Comparison of ENCODE assay signal across 7 mouse cellular contexts in the genomic region with DNA sequence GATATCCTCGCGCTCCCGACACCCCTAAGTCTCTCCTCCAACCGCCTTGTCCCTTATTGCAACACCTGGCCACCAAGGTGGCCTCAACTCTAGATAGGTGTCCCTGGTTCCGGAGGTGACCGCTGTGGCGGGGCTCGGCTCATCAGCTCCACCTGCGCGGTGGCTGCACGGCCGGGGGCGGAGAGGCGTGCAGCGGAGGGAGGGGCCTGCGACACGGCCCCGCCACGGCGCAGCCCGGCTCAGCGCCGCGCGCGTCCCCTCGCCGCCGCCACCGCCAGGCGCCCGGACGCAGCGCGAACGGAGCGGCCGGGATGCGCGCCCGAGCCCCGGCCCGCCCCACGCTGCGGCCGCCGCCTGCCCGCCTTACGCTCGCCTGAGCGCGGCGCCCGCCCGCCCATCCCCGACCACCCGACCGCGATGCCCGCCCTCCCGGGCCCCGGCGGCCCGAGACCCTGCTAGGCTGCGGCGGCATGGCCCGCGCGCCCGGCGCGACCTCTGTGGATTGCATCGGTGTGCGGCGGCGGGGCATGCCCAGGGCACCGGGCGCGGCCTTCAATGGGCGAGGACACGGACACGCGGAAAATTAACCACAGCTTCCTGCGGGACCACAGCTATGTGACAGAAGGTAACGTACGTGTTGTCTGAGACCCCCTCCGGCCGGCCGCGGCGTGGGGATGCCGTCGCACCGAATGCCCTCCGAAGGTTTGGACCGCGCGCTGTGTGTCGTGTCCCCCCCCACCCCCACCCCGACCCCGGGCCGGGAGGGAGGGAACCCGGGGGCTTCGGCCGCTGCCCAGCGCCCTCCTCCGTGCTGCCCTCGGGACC. TPM values are rescaled to one million over a fixed set of nuclear protein-coding genes. Genes with fewer than 3 reads are reported as not detected.
A peak's percentile ranks its signal among the peaks of the same experiment; 100 is the strongest.
DNase-seq lines count a peak whose midpoint lies in the region; ATAC-seq and TF ChIP-seq lines count a peak whose summit lies in the region.

Ppp2r2c (plus strand) TSS at position 248 of the 825 bp plus-strand sequence.

- no peaks in the 10 kb centered on the region for H3K9me3 ChIP-seq in liver, embryonic 11.5 days (ENCODE audit: control insufficient read depth, low read length)
- H3K9me3 ChIP-seq in intestine, embryonic 16.5 days (ENCODE audit: control insufficient read depth, low read length) = no peaks in the 10 kb centered on the region
- 0 out of 2 replicates have a peak, but pooled peaks cover 4% of the 10 kb centered on the region for H3K9me3 ChIP-seq in midbrain, embryonic 13.5 days

- peak; percentile 54; the same call in 1 of the 2 replicates for TF ChIP-seq POLR2A in cortical plate, adult 2 months (IDR thresholded peaks at IDR 0.05; ENCODE audit: extremely low read depth, insufficient read depth, low read length)

- peak within 1 kb of the TSS; percentile 41 for H3K4me3 ChIP-seq in liver, embryonic 11.5 days (ENCODE audit: low read depth, low read length)
- peak within 1 kb of the TSS; percentile 96 for H3K4me3 ChIP-seq in cortical plate, adult 2 months (ENCODE audit: insufficient read depth, low read length)
- H3K4me3 ChIP-seq in intestine, embryonic 16.5 days (ENCODE audit: low read length) = peak within 1 kb of the TSS; percentile 38
- H3K4me3 ChIP-seq in midbrain, embryonic 13.5 days (replicated peaks) = peak within 1 kb of the TSS; percentile 56

- H3K27ac ChIP-seq in liver, embryonic 11.5 days (ENCODE audit: low read depth, low read length) = no peak within 1 kb of the TSS
- H3K27ac ChIP-seq in cortical plate, adult 2 months (ENCODE audit: insufficient read depth, low read length) = peak within 1 kb of the TSS; percentile 97
- H3K27ac ChIP-seq in intestine, embryonic 16.5 days (ENCODE audit: low read length) = no peak within 1 kb of the TSS
- H3K27ac ChIP-seq in midbrain, embryonic 13.5 days = peak within 1 kb of the TSS; percentile 20

- ATAC-seq in liver, embryonic 11.5 days (replicated peaks; ENCODE audit: low FRiP score) = no peak
- no peak for ATAC-seq in intestine, embryonic 16.5 days
- peak; percentile 60 for ATAC-seq in midbrain, embryonic 13.5 days

- H3K9ac ChIP-seq in liver, embryonic 11.5 days (ENCODE audit: low read depth, low read length) = no peak within 1 kb of the TSS
- no peak within 1 kb of the TSS for H3K9ac ChIP-seq in intestine, embryonic 16.5 days (ENCODE audit: low read depth, low read length)
- peak within 1 kb of the TSS; percentile 72 for H3K9ac ChIP-seq in midbrain, embryonic 13.5 days (replicated peaks)

- H3K27me3 ChIP-seq in liver, embryonic 11.5 days (replicated peaks; ENCODE audit: control insufficient read depth, insufficient read depth, low read length) = peaks cover 69% of the 10 kb centered on the region
- H3K27me3 ChIP-seq in intestine, embryonic 16.5 days (replicated peaks; ENCODE audit: control insufficient read depth, insufficient read depth, low read length) = peaks cover 65% of the 10 kb centered on the region
- H3K27me3 ChIP-seq in midbrain, embryonic 13.5 days = peaks cover 98% of the 10 kb centered on the region

- WGBS in liver, embryonic 11.5 days = 1% methylated on average over 91 of the region's 108 CpGs
- under 1% methylated on average over 91 of the region's 108 CpGs for WGBS in intestine, embryonic 16.5 days
- under 1% methylated on average over 80 of the region's 108 CpGs for WGBS in midbrain, embryonic 13.5 days

- H3K4me1 ChIP-seq in liver, embryonic 11.5 days (replicated peaks; ENCODE audit: control insufficient read depth, insufficient read depth, low read length) = no peaks in the 10 kb centered on the region; the same call in 1 of the 2 replicates
- H3K4me1 ChIP-seq in cortical plate, adult 2 months (ENCODE audit: control insufficient read depth, insufficient read depth, low read length) = peaks cover 10% of the 10 kb centered on the region; the same call in 1 of the 2 replicates
- H3K4me1 ChIP-seq in intestine, embryonic 16.5 days (ENCODE audit: control insufficient read depth, insufficient read depth, low read length) = no peaks in the 10 kb centered on the region
- peaks cover 23% of the 10 kb centered on the region; the same call in 1 of the 2 replicates for H3K4me1 ChIP-seq in midbrain, embryonic 13.5 days (replicated peaks)

- no peak for TF ChIP-seq CTCF in cortical plate, adult 2 months (IDR thresholded peaks at IDR 0.05; ENCODE audit: extremely low read depth, insufficient read depth, low read length)

- H3K4me2 ChIP-seq in liver, embryonic 11.5 days = peak within 1 kb of the TSS; percentile 61
- H3K4me2 ChIP-seq in intestine, embryonic 16.5 days (ENCODE audit: low read depth, low read length) = peak within 1 kb of the TSS; percentile 55
- peak within 1 kb of the TSS; percentile 63 for H3K4me2 ChIP-seq in midbrain, embryonic 13.5 days (replicated peaks)

- no peaks in the 10 kb centered on the region for H3K36me3 ChIP-seq in liver, embryonic 11.5 days (ENCODE audit: control insufficient read depth, insufficient read depth, low read length)
- H3K36me3 ChIP-seq in intestine, embryonic 16.5 days (ENCODE audit: control insufficient read depth, insufficient read depth, low read length) = no peaks in the 10 kb centered on the region
- no peaks in the 10 kb centered on the region for H3K36me3 ChIP-seq in midbrain, embryonic 13.5 days

- DNase-seq in liver, embryonic 11.5 days (ENCODE audit: low spot score) = no peak
- DNase-seq in liver = no peak
- DNase-seq in natural killer cell, adult 2 months (ENCODE audit: low spot score in 2 of 2) = no peak
- no peak for DNase-seq in spleen, postnatal 36 days (ENCODE audit: low spot score in 2 of 2)

RNA-seq across cellular contexts. Expression of gene Ppp2r2c, which starts in this region (rescaled TPM):
- polyA plus RNA-seq in liver, embryonic 11.5 days (2014; fragmentation: Nextera tagmentation; extraction: Ambion mirVana) = 0.30 and 0.33 TPM in 2 replicates
- polyA plus RNA-seq in cortical plate, adult 2 months (2012; rRNA removed) = 442 and 456 TPM in 2 replicates
- 0.40 and 0.42 TPM in 2 replicates for polyA plus RNA-seq in intestine, embryonic 16.5 days (2015; fragmentation: Nextera tagmentation; extraction: Ambion mirVana)
- polyA plus RNA-seq in midbrain, embryonic 13.5 days (2015; fragmentation: Nextera tagmentation; extraction: Ambion mirVana) = 11.3 and 12.2 TPM in 2 replicates

Comparison
In these comparisons a context has a peak if more than half of its experiments do, and no peak if none do; other contexts are left out.
1. RNA of gene Ppp2r2c (polyA plus RNA-seq): 442 to 456 TPM in cortical plate, adult 2 months; 11.3 to 12.2 TPM in midbrain, embryonic 13.5 days, 0.40 to 0.42 TPM in intestine, embryonic 16.5 days and 0.30 to 0.33 TPM in liver, embryonic 11.5 days; every median in the first group is over 10 times any median in the second.
2. H3K27ac ChIP-seq: peak in cortical plate, adult 2 months (single experiment) and midbrain, embryonic 13.5 days (single experiment); none in liver, embryonic 11.5 days (single experiment) and intestine, embryonic 16.5 days (single experiment).
3. H3K4me3 ChIP-seq: peak in every context shown above with its lines; median percentile 96 in cortical plate, adult 2 months; 56 in midbrain, embryonic 13.5 days; 41 in liver, embryonic 11.5 days; 38 in intestine, embryonic 16.5 days.
4. Peak in every context shown above with its lines, with median percentiles within 50 percentile points of each other: H3K4me2 ChIP-seq.